Mouse (Mus musculus): ENCODE measurements at regions not wholly inside any gene's neighbourhood (a gene's known extent, or its start where the extent isn't known, plus 50 kb on each side); places are given as distances from the start of the nearest gene placed in this dataset.

DNA sequence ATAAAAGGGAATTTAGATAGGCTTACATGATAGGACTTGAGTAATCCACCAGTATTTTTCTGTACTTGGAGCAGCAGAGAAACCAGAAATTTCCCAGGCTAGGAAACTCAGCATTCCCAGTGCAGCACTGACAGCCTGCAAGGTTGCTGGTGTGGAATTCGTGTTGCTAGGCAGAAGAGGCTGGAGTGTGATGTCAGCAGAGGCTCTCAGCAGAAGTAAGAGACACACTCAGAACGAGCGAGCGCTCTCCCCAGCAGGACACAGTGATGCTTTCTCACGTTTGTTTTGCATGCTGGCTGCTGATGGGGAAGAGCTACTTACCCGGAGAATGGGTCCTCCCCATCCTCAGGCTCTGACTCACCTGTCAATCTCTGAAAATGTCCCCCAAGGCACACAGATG is 104.7 kb downstream of the Dusp6 start:
- Histone ChIP-seq H3K27ac (ENCODE audit: low read depth) (no peak overlapping the region), H3K27me3 (ENCODE audit: insufficient read depth, low read length) (no peaks in the 10 kb centered on the region), H3K9me3 (ENCODE audit: low read depth, low read length) (no peaks in the 10 kb centered on the region), H3K4me2 (no peak overlapping the region), H3K4me3 (ENCODE audit: low read depth, low read length) (no peak overlapping the region), H3K36me3 (ENCODE audit: insufficient read depth) (no peaks in the 10 kb centered on the region), H3K9ac (no peak overlapping the region), H3K4me1 (ENCODE audit: insufficient read depth) (no peaks in the 10 kb centered on the region)
- DNase-seq (no peak), ATAC-seq (ENCODE audit: insufficient read depth) (no peak)
- 22% methylated on average over 6 of the region's 6 CpGs for WGBS
- TF ChIP-seq CTCF (IDR thresholded peaks at IDR 0.05; ENCODE audit: low read depth) = no peak

DNA sequence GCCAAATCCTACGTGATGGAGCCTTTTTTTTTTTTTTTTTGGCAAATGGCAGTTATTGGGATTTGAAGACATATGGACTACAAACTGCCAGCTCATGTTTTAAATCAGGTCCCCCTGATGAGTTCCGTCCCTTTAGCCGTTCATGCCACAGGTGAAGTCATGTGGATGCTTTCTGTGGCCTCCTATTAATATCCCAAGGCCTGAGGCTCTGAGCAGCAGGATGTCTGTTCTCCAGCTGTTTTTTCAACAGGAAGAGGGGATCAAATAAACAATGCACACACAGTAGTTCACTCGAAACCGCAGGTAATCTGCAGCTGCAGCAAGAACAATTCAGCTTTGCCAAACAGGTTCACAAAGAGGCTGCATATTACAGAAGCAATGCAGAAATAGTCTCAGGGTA is 112.1 kb downstream of the Dusp6 start:
- 54% methylated on average over 5 of the region's 5 CpGs for WGBS
- TF ChIP-seq CTCF (IDR thresholded peaks at IDR 0.05; ENCODE audit: low read depth) = no peak
- DNase-seq = peak; percentile 39

DNA sequence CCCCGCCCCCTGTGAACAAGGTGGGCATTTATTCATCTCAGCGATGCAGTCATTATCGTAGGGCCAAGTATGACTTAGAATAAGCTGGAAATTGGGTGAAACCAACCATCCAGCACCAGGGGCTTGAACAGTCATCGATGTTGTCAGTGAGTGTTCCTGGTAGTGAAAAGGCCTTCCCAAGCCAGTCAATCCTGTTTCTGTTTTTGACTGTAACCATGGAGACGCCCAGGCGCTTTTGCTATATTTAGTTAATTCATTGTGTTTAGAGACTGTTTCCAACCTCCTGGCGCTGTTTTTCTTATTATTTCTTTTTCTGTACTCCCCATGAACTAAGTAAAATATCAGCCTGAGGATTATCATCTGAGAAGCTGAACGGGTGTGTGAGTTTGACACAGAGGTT is 113.4 kb downstream of the Dusp6 start:
- Histone ChIP-seq H3K4me2 (no peak overlapping the region), H3K9me3 (ENCODE audit: low read depth, low read length) (no peaks in the 10 kb centered on the region), H3K4me3 (ENCODE audit: low read depth, low read length) (no peak overlapping the region), H3K36me3 (ENCODE audit: insufficient read depth) (no peaks in the 10 kb centered on the region), H3K27me3 (ENCODE audit: insufficient read depth, low read length) (no peaks in the 10 kb centered on the region), H3K27ac (ENCODE audit: low read depth) (no peak overlapping the region), H3K9ac (no peak overlapping the region), H3K4me1 (ENCODE audit: insufficient read depth) (no peaks in the 10 kb centered on the region)
- no peak for TF ChIP-seq CTCF (IDR thresholded peaks at IDR 0.05; ENCODE audit: low read depth)
- WGBS = 77% methylated on average over 8 of the region's 8 CpGs
- ATAC-seq (ENCODE audit: insufficient read depth) (no peak), DNase-seq (peak; percentile 24)

More for the DNA sequence above, 112.1 kb downstream of the Dusp6 start:
- ATAC-seq (ENCODE audit: insufficient read depth) = no peak
- Histone ChIP-seq H3K4me3 (ENCODE audit: low read depth, low read length) (no peak overlapping the region), H3K27me3 (ENCODE audit: insufficient read depth, low read length) (no peaks in the 10 kb centered on the region), H3K36me3 (ENCODE audit: insufficient read depth) (no peaks in the 10 kb centered on the region), H3K4me1 (ENCODE audit: insufficient read depth) (no peaks in the 10 kb centered on the region), H3K27ac (ENCODE audit: low read depth) (no peak overlapping the region), H3K4me2 (no peak overlapping the region), H3K9me3 (ENCODE audit: low read depth, low read length) (no peaks in the 10 kb centered on the region), H3K9ac (no peak overlapping the region)

DNA sequence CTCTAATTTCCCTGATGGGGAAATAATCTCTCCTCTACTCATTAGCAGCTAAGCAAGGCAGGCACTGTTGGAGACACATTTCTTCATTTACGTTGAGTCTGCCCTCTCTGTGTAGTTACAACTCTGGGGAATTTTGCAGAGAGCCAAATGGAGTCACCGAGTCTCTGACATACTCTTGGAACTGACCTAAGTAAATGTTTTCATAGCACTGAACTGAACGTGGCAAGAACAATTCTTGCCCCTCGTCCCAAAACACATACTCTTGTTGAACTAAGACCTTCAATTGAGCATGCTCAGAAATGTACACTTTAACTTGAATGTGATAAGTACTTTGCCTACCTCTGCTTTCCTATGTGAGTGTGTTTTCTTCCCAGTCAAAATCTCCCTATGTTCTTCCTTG is 114.5 kb downstream of the Dusp6 start:
- H3K9me3 ChIP-seq (ENCODE audit: low read depth, low read length) = no peaks in the 10 kb centered on the region
- no peak overlapping the region for H3K4me3 ChIP-seq (ENCODE audit: low read depth, low read length)
- 47% methylated on average over 4 of the region's 4 CpGs for WGBS
- H3K36me3 ChIP-seq (ENCODE audit: insufficient read depth) = no peaks in the 10 kb centered on the region
- H3K27me3 ChIP-seq (ENCODE audit: insufficient read depth, low read length) = no peaks in the 10 kb centered on the region
- no peak overlapping the region for H3K9ac ChIP-seq
- ATAC-seq (ENCODE audit: insufficient read depth) = no peak
- H3K4me1 ChIP-seq (ENCODE audit: insufficient read depth) = no peaks in the 10 kb centered on the region
- no peak overlapping the region for H3K4me2 ChIP-seq
- no peak for TF ChIP-seq CTCF (IDR thresholded peaks at IDR 0.05; ENCODE audit: low read depth)
- DNase-seq = no peak
- H3K27ac ChIP-seq (ENCODE audit: low read depth) = no peak overlapping the region

DNA sequence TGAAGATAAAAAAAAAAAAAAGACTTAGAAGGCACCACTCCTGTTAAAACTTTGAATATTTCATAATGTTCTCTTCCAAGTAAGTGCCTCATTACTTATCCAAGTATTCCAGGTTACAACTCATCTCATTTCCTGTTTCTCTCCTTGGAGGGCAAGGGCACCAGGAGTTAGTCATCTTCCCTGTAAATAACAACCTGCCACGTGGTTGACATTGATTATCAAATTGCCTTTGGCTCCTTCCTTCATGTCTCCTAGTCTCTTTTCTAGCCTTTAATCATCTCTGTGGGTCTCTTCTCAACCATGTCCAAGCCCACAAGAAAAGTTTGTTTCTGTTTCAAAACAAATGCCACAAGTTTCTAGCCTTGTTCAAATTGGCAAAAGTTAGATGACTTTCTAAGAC is 116.1 kb downstream of the Dusp6 start:
- H3K36me3 ChIP-seq (ENCODE audit: insufficient read depth) = no peaks in the 10 kb centered on the region
- H3K9ac ChIP-seq = no peak overlapping the region
- ATAC-seq (ENCODE audit: insufficient read depth) (no peak), DNase-seq (no peak)
- H3K9me3 ChIP-seq (ENCODE audit: low read depth, low read length) = no peaks in the 10 kb centered on the region
- H3K27me3 ChIP-seq (ENCODE audit: insufficient read depth, low read length) = no peaks in the 10 kb centered on the region
- no peak overlapping the region for H3K4me3 ChIP-seq (ENCODE audit: low read depth, low read length)
- TF ChIP-seq CTCF (IDR thresholded peaks at IDR 0.05; ENCODE audit: low read depth) = no peak
- no peak overlapping the region for H3K4me2 ChIP-seq
- H3K27ac ChIP-seq (ENCODE audit: low read depth) = no peak overlapping the region
- 43% methylated on average over 1 of the region's 1 CpGs for WGBS
- H3K4me1 ChIP-seq (ENCODE audit: insufficient read depth) = no peaks in the 10 kb centered on the region

DNA sequence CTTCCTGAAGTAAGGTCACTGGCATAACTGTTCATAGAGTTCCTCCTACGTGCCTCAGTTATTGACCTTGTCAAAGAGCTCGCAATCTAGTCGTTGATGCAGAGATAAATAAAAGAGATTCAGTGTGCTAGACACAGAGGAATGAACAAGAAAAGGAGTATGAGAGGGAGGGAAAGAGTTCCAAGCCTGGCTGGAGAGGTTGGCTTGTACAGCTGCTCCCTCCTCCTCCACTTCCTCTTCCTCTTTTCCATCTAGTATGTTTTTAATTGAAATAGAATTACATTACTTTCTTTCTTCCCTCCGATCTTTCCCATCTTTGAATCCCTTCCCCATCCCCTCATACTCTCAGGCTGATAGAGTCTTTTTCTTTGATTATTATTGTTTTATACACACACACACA is 117.1 kb downstream of the Dusp6 start:
- no peaks in the 10 kb centered on the region for H3K4me1 ChIP-seq (ENCODE audit: insufficient read depth)
- H3K27me3 ChIP-seq (ENCODE audit: insufficient read depth, low read length) = no peaks in the 10 kb centered on the region
- DNase-seq = no peak
- H3K4me2 ChIP-seq = no peak overlapping the region
- no peak overlapping the region for H3K9ac ChIP-seq
- no peak overlapping the region for H3K4me3 ChIP-seq (ENCODE audit: low read depth, low read length)
- no peaks in the 10 kb centered on the region for H3K9me3 ChIP-seq (ENCODE audit: low read depth, low read length)
- no peak for ATAC-seq (ENCODE audit: insufficient read depth)
- H3K36me3 ChIP-seq (ENCODE audit: insufficient read depth) = no peaks in the 10 kb centered on the region
- 71% methylated on average over 4 of the region's 4 CpGs for WGBS
- TF ChIP-seq CTCF (IDR thresholded peaks at IDR 0.05; ENCODE audit: low read depth) = no peak
- H3K27ac ChIP-seq (ENCODE audit: low read depth) = no peak overlapping the region

DNA sequence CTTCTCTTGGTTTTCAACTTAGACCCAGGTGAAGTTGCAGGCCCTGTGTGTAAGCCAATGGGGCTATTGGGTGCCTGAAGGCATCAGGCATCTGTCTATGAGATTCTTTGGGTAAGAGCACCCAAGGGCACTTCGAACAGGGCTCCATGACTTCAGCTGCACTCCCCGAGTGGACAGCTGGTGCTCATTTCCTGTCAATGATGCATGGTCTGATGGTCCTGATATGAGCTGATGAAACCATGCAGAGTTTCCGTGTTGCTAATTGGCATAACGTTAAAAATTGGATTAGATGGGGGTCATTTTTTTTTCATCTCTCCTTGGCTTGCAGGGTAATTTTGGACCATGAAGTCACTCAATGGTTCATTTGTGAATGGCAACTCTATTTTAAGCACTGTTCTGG is 120.0 kb downstream of the Dusp6 start:
- ATAC-seq (ENCODE audit: insufficient read depth) (no peak), DNase-seq (no peak)
- 43% methylated on average over 4 of the region's 4 CpGs for WGBS
- Histone ChIP-seq H3K4me3 (ENCODE audit: low read depth, low read length) (no peak overlapping the region), H3K27ac (ENCODE audit: low read depth) (no peak overlapping the region), H3K27me3 (ENCODE audit: insufficient read depth, low read length) (no peaks in the 10 kb centered on the region), H3K4me1 (ENCODE audit: insufficient read depth) (no peaks in the 10 kb centered on the region), H3K9ac (no peak overlapping the region), H3K36me3 (ENCODE audit: insufficient read depth) (no peaks in the 10 kb centered on the region), H3K4me2 (no peak overlapping the region), H3K9me3 (ENCODE audit: low read depth, low read length) (no peaks in the 10 kb centered on the region)
- TF ChIP-seq CTCF (IDR thresholded peaks at IDR 0.05; ENCODE audit: low read depth) = no peak

DNA sequence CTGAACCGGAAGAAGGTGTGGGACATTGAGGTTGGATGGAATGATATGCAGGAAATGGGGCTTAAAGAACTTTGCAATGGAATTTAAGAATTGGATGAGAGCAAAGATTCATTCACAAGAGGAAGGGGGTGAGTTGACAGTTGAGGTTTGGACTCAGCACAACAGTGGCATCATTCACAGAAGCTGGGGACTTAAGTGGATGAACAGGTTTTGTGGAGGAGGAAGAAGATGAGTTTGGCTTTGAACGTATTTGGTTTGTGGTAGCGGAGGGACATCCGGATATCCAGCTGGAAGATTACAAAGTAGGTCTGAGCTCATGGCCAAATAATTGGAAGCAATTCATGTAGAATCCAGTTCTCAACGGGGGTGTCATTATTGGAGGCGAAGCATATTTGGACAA is 121.3 kb downstream of the Dusp6 start:
- no peak for TF ChIP-seq CTCF (IDR thresholded peaks at IDR 0.05; ENCODE audit: low read depth)
- Histone ChIP-seq H3K4me3 (ENCODE audit: low read depth, low read length) (no peak overlapping the region), H3K4me2 (no peak overlapping the region), H3K9ac (no peak overlapping the region), H3K4me1 (ENCODE audit: insufficient read depth) (no peaks in the 10 kb centered on the region), H3K9me3 (ENCODE audit: low read depth, low read length) (no peaks in the 10 kb centered on the region), H3K27ac (ENCODE audit: low read depth) (no peak overlapping the region), H3K36me3 (ENCODE audit: insufficient read depth) (no peaks in the 10 kb centered on the region), H3K27me3 (ENCODE audit: insufficient read depth, low read length) (no peaks in the 10 kb centered on the region)
- ATAC-seq (ENCODE audit: insufficient read depth) (no peak), DNase-seq (no peak)
- WGBS = 70% methylated on average over 6 of the region's 6 CpGs

Measured in lung, embryonic 14.5 days (tissue).